Mouse (Mus musculus) T-cell, adult 2 months (primary cell): ENCODE measurements around the gene Arhgdig.

Source experiments
- DNase-seq: peaks from one replicate; pipeline ENCODE4 v3.0.0; 2022; ENCODE audit warnings: low spot score

The Arhgdig gene

GRCm38 (mm10) chr17:26207686-26208085 is at the start of gene Arhgdig:
Arhgdig (minus strand) TSS chr17:26207786.
- DNase-seq: no peak

- DNase-seq: no peak
Observed at GRCm38 (mm10) chr17:26255313-26255712, 47.7 kb upstream of the Arhgdig start.

GRCm38 (mm10) chr17:26253399-26253798 is 45.8 kb upstream of the Arhgdig start:
- no peak for DNase-seq

- DNase-seq: peak; percentile 90
Observed at GRCm38 (mm10) chr17:26252539-26253251, 45.1 kb upstream of the Arhgdig start, which contains the start of gene Luc7l. Luc7l (plus strand) TSS chr17:26252896.

GRCm38 (mm10) chr17:26251886-26252538 is 44.4 kb upstream of the Arhgdig start:
- DNase-seq: no peak

GRCm38 (mm10) chr17:26244101-26244841 is 36.7 kb upstream of the Arhgdig start, which contains the start of gene Fam234a:
Fam234a (minus strand) TSS chr17:26244242.
- DNase-seq: peak; percentile 89

GRCm38 (mm10) chr17:26243471-26244100 is 36.0 kb upstream of the Arhgdig start:
- DNase-seq: peak; percentile 72

- no peak for DNase-seq
Observed at GRCm38 (mm10) chr17:26240990-26241389, 33.4 kb upstream of the Arhgdig start.

- no peak for DNase-seq
Observed at GRCm38 (mm10) chr17:26240120-26240790, 32.7 kb upstream of the Arhgdig start.

GRCm38 (mm10) chr17:26239551-26239950 is 32.0 kb upstream of the Arhgdig start:
- no peak for DNase-seq

GRCm38 (mm10) chr17:26237667-26238066 is 30.1 kb upstream of the Arhgdig start:
- no peak for DNase-seq

GRCm38 (mm10) chr17:26235077-26235815 is 27.7 kb upstream of the Arhgdig start:
- no peak for DNase-seq

GRCm38 (mm10) chr17:26234386-26234785 is 26.8 kb upstream of the Arhgdig start:
- peak; percentile 68 for DNase-seq

- DNase-seq: no peak
Observed at GRCm38 (mm10) chr17:26232863-26233262, 25.3 kb upstream of the Arhgdig start.

- DNase-seq: no peak
Observed at GRCm38 (mm10) chr17:26231156-26231555, 23.6 kb upstream of the Arhgdig start.

- peak; percentile 49 for DNase-seq
Observed at GRCm38 (mm10) chr17:26229776-26230175, 22.2 kb upstream of the Arhgdig start.

GRCm38 (mm10) chr17:26225150-26225549 is 17.6 kb upstream of the Arhgdig start:
- no peak for DNase-seq

GRCm38 (mm10) chr17:26221508-26221907 is 13.9 kb upstream of the Arhgdig start:
- no peak for DNase-seq

- no peak for DNase-seq
Observed at GRCm38 (mm10) chr17:26212681-26213080, 5.1 kb upstream of the Arhgdig start.

- no peak for DNase-seq
Observed at GRCm38 (mm10) chr17:26212241-26212640, 4.7 kb upstream of the Arhgdig start.

GRCm38 (mm10) chr17:26206392-26206791 is 1.2 kb downstream of the Arhgdig start:
- DNase-seq: no peak
